Mouse (Mus musculus) left cerebral cortex, adult 18-20 months (tissue): ENCODE measurements at regions not wholly inside any gene's neighbourhood (a gene's known extent, or its start where the extent isn't known, plus 50 kb on each side); places are given as distances from the start of the nearest gene placed in this dataset.
A peak's percentile ranks its signal among the peaks of the same experiment; 100 is the strongest.
"Not testable (repeated sequence)": the region's sequence is repeated elsewhere in the genome, so short reads cannot be mapped to it uniquely, and the experiment has no call there.

Experiments used
- DNase-seq, 2 experiments: peaks; one replicate each; pipeline ENCODE4 v3.0.0; 2021 to 2022; ENCODE audit warnings: low spot score in 2 of 2, mixed read lengths in 1 of 2

DNA sequence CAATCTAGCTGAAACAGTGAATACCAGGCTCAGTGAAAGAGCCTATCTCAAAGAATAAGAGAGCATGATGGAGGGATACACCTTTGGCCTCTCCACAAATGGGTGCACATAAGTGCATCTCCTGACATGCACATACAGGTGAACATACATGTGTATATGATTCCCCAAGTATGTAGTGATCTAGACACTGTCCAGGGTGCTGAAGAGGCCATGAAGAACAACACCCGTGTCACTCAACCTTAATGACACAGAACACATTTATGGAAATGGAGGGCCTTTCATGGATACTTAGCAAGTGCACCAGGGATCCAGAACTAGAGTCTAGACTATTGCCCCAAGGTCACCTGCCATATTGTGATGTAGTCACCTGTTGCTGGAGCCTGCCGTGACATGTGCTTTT lies 56.9 kb downstream of the Spata19 start:
- no peak for DNase-seq

DNA sequence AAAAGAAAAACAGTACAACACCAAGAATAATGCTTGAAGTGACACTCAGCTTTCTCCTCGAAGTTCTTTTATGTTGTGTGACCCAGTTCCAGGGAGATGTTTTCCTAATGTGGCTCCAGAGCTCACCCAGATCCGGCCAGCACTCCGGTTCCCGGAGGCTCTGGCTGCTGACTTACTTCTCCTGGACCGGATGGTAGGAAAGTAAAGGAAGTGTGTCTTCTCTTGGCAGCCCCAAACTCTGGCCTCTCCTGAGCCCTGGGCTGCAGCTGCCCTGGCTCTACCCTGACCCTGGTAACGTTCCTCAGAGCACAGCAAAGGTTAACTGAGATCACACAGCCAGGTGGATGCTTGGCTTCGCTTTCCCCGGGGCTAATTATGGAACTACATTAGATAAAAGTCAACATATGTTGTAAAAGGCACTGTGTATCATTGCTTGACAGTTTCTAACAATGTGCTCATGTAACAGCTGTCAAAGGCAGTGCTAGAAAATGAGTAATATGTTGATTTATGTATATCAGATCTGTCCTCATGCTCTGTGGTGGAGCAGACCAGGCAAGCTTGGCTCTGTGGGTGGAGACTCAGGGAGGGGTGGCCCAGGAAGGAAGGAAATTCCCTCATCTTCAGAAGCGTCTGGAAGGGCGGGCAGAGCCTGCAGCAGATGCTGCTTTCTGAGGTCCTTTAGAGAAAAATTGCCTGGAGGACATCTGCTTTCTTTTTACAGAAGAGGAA lies 57.5 kb downstream of the Spata19 start:
- peak; percentile 56 to 72 for DNase-seq

DNA sequence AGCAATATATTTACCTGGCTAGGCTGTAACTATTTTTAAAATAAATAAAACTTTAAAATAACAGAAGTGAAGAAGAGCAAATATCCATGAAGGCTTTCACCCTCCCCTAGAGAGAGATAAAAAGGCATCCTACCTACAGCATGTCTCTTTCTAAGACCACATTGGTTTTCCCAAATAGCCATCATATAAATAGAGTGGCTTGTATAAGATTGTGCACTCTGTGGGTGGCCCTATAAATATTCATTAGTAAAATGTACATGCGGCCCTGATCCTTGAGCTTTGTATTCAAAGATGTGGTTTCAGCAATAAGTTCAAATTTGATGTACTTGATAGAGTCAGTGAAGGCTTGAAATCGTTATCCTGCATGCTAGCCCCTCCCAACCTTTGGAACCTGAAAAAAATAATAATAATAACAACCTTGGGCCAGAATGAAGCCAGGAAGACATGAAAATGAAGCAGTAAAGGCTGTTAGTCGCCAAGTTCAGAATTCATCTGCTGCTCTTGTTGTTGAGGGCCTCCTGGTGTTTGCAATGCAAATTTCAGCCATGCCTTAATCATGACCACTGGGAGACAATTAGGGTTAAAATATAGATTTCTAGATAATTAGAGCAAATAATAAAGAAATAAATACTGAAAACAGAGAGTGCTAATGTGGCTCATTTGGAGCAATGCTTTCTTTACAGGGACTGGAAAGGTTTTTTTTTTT lies 61.9 kb downstream of the Spata19 start:
- no peak for DNase-seq

DNA sequence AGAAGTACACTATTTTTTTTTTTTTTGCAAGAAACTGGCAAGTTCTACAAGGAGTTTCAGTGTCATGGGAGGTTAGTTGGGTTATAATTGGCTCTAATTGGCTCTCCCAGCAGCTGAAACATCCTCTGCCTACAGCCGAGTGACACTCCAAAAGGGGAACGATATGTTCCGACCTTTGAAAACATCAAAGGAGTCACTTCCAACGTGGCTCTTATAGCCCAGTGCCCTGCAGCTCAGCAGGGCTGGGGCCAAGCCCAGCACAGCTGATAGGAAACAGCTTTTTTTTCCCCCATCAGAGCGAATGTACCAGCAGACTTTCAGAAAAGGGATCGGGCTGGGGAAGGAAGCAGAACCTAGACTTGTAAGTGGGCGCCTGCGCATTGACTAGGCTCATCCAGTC lies 64.4 kb downstream of the Spata19 start:
- no peak for DNase-seq

DNA sequence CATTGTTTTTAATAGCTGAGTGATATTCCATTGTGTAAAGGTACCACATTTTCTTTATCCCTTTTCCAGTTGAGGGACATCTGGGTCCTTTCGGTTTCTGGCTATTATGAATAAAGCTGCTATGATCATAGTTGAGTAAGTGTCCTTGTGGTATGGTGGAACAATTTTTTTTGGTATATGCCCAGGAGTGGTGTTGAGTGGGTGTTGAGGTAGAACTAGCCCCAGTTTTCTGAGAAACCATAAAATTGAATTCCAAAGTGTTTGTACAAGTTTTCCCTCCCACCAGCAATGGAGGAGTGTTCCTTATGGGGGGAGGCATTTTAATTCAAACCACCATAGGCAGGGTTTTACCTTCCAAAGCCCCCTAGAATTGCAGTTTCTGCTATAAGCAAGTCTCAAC lies 67.4 kb downstream of the Spata19 start:
- DNase-seq, result no peak

DNA sequence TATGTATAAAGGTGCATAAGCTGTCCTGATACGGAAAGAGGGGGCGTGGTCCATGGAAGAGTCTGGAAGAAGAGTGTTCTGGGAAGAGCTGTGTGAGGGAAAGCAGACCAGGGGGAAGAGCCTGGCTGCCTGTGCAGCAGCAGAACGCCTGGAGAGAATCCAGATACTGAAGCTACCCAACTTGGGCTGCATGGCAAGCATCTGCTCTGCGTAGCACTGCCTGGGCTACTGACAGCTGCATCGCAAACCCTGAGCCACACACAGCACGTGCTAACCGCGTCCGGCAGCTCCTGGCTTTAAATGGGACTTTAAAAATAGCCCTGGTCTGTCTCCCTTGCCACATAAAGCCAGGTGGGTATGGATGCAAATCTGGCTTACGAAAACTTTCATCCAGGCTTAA lies 78.9 kb downstream of the Spata19 start:
- peak; percentile 16 to 38 for DNase-seq

- DNase-seq, result no peak
Measured at GRCm38 (mm10) chr9:27476636-27477035, 80.0 kb downstream of the Spata19 start.

DNA sequence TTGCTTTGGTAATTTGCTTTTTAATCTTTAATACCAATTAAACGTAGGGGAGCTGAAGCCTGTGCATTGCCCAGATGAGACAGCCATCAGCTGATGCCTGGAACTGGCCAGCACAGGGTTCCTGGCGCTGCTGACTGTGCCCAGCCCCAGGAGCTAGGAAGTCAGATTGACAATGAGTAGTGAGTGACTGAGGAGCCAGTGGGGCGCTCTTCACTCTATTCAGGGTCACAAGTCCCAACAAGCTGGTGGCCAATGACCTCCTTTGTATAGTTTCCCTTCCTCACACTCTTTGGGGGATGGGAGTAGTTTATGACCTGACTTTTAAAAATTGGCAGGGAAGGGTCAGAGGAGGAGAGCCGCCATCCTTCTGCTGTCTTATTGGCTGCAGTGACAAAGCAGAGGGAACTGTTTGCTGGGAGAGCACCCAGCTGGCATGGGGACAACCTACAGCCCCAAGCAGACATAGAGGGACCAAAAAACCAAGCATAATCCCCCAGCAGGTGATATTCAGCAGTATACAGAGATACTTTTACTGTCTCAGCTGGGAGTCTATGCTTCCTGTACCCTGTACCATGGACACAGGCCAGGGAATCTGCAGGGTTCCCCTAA lies 80.6 kb downstream of the Spata19 start:
- no peak for DNase-seq

DNA sequence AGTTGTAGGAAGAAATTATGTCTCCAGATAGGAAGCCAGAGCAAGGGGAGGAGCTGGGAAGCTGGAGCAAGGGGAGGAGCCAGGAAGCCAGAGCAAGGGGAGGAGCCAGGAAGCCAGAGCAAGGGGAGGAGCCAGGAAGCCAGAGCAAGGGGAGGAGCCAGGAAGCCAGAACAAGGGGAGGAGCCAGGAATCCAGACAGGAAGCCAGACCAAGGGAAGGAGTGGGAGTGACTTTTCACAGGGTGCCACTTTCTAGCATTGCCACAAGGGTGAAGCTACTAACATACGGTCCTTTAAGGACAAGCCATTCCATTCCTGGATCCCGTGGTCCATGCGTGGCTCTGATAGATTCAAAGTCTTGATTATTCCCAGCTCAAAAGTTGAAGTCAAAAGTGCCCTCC lies 81.7 kb downstream of the Spata19 start:
- DNase-seq, result no peak

- DNase-seq, result no peak
Measured at GRCm38 (mm10) chr9:27501816-27502215, 105.2 kb downstream of the Spata19 start.

DNA sequence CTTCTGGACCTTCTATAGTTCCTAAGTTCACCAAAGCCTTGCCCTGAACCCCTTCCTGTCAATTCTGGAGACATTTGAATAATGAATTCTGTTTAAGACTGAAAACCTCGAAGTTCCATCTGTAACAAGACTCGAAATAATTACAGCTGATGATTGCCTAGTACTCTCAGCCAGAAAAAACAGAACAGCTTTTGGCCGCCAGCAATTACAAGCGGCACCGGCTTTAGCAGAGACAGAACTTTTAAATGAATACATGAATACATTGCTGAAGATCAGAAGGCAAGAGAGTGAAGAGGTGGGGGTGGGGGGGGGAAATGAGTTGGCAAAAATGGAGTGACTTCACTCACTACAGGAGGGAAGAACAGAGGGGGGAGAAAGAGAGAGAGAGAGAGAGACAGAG lies 112.6 kb downstream of the Spata19 start:
- no peak for DNase-seq

DNA sequence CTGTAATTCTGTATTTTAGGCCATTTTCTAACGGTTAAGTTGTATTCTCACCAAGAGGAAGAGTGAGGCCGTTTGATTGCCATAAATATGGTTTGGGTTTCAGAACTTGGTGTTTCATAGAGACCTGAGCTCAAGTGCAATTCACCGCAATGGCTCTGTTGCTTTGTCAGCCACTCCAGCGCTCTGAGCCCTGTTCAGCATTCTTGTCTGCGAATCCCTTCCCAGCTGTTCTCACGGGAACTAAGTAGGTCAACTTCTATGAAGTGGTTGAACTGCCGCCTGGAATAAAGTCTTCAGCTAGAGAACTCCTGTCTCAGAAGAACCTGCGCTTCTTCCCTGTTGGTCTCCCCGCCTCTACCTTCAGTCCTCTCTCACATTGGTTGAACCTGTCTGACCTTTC lies 113.1 kb downstream of the Spata19 start:
- DNase-seq, result peak; percentile 9 to 38

DNA sequence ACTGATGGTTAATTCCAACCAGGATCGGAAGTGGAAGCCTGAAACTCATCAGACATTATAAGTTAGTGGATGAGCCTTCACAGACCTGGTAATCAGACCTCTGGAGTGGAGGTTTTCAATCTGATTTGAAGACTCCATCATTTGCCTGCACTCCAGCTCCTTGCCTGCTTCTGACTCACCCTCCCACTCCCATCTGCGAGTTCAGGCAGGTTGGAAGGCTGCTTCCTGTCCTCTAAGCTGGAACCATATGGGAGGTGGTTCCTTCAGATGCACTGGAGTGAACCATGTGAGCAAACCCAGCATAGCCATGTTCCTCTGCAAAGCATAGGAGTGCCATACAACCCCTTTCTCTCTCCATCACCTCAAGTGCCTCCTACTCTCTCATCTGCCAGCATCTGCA lies 114.6 kb downstream of the Spata19 start:
- peak; percentile 65 to 76 for DNase-seq

DNA sequence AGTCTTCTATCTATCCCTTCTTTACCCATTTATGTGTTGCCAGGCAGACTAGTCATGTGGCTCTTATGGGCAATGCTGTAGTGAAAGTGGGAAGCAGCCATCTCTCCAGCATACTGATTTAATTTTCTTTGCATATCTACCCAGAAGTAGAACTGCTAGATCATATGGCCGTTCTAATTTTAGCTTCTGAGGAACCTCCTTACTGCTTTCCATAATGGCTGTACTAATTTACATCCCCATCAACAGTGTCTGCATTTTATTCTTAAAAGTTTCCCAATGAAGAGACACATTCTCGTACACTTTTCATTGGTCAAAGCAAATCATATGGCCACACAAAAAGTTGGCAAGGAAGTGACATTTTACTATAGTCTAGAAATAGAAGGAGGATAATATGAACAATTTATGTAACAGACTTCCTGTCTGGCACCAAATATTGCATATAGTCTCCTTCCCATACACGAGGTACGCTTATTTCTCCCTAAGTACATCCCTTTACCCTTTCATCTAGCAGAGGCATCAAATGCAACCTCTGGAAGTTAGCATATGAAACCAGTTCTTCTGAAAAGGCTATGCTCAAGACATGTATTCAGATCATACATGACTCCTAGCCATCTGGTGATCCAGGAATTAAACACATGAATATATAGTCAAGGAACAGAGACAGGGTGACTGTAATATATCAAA lies 119.0 kb downstream of the Spata19 start:
- no peak for DNase-seq

DNA sequence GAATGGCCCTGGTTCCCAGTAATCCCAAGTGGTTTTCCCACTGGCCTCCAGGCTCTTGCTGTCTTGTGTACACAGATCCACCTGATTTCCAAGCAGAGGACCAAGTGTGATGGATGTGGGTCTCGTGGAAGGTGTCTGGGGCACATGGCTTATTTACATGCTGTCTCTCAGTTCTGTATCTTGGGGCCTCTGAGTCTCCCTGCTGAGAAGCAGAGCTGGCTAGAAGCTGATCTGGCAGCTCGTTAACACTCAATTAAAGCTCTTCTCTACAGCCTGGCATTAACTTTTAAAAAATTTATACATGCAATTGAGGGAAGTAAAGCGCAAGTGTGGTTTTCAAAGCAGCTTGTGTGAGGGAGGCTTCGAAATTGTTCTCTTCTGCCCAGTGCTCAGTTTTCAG lies 121.4 kb downstream of the Spata19 start:
- DNase-seq, result no peak

DNA sequence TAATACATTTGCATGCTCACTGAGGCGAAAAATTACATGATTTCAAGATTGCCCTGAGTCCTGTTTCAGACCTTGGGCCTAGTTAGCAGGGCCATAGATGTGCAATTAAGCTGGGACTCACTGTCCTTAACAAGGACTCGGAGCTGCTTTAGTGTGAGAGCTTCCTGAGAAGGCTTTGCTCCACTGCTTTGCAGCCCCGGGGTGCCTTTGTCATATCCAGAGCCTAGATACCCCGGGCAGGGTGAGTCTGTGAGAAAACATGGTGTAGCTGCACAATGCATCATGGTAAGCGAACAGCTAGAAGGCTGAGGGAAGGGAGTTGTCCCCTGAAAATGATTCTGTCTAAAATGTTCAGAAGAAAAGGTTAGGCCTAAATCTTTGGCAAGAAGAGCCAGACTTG lies 123.1 kb downstream of the Spata19 start:
- DNase-seq, result no peak

GRCm38 (mm10) chr9:27521181-27521580 lies 124.6 kb downstream of the Spata19 start:
- DNase-seq, result no peak

DNA sequence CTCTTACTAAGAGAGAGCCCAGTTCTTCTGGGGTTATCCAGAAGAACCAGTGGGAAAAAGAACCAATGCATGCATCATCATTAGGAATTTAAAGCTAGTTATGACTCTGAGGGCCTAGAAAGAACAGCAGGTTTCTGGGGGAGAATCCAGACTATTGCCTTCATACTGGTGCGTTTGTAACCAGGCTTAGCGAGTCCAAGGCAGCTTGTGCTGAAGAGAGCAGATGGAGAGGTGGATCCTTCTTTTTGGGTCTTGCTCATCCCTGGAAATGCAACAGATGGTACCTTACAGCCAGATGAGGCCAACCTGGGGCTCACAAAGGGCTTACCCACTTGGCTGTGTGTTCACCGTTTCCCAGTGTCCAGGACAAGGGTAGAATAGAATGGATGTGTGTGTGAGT lies 130.1 kb downstream of the Spata19 start:
- no peak for DNase-seq

GRCm38 (mm10) chr9:27538480-27538879 lies 141.9 kb downstream of the Spata19 start:
- no peak for DNase-seq

GRCm38 (mm10) chr9:27541585-27542151 lies 145.1 kb downstream of the Spata19 start:
- DNase-seq, result no peak

GRCm38 (mm10) chr9:27554697-27555096 lies 158.1 kb downstream of the Spata19 start:
- DNase-seq, result not testable (repeated sequence)
